Mouse (Mus musculus) 416B (cell line): ENCODE measurements around the gene Figla.
"Not testable (repeated sequence)": the region's sequence is repeated elsewhere in the genome, so short reads cannot be mapped to it uniquely, and the experiment has no call there.

Experiments used
- DNase-seq: peaks from one replicate; pipeline ENCODE4 v3.0.0; 2011; ENCODE audit warnings: low read depth

Figla gene

DNA sequence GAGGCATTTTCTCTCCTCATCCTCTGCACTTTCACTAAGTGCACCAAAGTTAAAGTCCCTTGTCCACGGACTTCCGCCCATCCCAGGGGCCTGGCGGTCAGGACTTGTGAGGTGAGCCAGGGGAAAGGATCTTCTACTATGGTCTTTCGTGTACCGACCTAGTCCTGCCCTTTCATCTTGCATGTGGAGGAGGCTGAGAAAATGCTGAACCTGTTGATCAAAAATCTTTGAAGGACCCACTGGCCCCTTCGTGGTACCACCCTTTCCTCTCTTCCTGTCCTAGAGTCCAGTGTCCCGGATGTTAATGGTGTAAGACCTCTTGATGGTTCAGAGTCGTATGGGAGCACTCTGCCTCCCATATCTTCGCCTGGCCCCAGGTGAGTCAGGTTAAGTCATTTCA lies at the start of gene Figla:
TSS of gene Figla (plus strand) at position 301 of the 400 bp plus-strand sequence.
- DNase-seq, result no peak

DNA sequence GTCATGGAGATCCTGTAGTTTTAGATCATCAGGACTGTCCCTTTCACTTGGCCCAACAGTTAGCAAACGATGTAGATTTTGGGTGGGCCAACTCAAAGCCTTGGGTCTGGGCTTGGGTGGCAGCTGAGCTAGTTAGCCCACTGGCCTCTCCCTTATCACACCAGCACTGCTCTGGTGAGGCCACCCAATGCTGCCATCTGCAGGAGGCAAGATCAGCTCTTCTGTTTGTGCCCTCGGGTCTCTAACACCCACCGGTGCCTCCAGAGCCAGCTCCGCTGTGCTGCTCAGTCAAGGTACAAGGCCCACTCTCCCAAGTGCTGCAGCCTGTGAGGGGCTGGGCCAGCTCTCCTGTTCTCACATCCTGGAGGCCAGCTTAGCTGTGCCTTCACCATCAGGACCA lies 49.3 kb upstream of the Figla start:
- peak; percentile 40 for DNase-seq

DNA sequence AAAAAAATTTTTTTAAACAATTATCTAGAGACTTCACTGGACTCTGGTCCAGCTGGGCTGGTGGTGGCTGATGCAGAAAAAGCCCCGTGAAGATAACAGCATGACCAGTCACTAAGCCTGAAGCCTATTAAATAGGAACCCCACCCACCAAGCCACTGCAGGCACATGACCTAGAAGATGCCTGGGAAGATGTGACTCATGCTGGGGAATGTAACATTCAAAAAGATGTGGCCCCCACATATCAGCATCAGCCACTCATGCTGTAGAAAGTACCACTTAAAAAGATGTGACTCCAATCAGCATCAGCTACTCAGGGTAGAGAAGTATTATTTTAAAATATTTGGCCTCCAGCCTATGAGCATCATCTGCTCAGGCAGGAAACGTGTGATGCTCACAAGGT lies 46.1 kb upstream of the Figla start:
- peak; percentile 45 for DNase-seq

DNA sequence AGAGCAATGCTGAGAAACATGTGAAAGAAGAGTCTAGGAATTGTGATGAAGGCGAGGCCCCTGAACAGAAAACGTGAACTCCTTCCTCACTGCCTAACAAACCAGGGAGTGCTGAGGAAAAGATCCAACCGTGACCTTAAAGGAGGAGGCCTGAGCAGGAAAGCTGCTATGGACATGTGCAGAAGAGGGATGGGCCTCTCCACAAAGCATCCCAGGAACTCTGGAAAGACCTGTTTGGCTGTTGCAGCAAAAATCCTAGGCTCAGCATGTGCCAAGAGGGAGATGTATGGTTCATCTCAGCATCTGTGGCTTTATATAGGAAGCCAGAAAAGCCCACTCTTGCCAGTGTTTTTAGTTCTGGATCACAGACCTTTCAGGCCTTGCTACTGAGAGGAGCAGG lies 43.3 kb upstream of the Figla start:
- DNase-seq, result no peak

- no peak for DNase-seq
Measured at GRCm38 (mm10) chr6:85973336-85973735, 42.6 kb upstream of the Figla start.

GRCm38 (mm10) chr6:85974941-85975617 lies 40.9 kb upstream of the Figla start:
- no peak for DNase-seq

DNA sequence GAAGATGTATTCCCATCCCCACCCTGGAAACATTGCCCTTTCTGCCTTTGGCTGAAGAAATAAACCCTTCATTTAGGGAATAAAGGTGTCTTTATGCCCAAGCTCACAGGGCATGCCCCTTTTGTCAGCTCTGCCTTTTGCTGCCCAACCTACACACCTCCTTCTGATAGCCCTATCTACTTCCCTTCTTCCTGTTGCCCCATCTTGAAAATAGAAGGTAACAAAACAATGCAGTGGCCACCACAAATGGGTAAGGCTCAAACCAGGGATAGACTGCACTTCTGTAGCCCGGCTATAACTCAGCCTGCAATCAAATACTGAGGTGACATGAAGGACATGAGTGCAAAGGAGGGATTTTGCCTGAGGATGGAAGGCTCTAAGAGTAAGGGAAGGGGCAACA lies 40.2 kb upstream of the Figla start:
- no peak for DNase-seq

DNA sequence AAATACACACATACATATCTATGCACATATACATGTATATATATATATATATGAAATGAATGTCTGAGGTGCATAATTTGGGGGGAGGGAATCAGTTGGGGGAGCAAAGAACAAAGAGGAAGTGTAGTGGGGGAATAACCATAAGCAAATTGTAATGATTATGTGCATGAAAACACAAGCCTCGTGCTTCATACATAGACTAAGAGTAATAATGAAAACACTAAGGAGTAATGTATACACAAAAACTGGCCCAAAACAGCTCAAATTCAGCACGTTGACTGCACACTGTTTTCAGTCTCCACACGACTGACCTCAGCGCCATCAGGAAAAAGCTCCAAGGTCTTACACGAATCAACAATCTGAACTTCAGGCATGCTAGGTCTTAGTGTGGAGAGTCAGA lies 39.7 kb upstream of the Figla start:
- DNase-seq, result no peak

DNA sequence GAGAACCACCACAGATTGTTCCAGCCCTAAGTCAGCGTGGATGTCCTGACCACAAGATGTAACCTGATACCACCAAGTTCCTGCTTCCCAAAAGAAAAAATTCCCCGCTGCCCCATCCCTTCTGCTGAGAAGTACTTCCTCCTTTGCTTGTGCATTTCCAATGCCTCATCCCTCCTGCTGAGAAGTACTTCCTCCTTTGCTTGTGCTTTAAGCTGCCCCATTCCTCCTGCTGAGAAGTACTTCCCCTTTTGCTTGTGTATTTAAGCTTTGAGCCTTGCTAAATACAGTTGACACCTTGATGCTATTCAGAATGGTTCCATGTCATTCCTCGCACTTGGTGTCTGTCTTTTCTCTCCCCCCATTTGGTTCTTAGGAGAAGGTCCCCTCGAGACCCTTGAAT lies 37.2 kb upstream of the Figla start:
- DNase-seq, result peak; percentile 32

DNA sequence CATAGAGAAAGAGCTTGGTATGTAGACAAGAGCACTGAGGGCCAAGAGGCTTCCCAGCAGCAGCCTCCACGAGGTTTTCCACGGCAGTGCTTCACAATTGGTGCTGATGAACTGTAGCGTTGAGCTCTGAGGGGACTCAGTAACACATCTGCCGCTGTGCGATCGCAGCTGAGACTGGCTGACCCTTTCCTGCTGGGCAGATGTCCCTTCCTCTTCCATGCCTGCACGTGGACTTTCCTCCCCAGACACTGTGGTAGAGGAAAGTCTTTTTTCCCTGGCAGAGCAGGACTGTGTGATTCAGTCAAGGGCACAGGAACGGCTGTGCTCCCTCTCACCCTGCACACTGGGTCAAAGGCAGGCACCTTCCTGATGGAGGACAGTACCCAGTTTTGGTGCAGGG lies 31.6 kb upstream of the Figla start:
- DNase-seq, result no peak

- not testable (repeated sequence) for DNase-seq
Measured at GRCm38 (mm10) chr6:85989570-85989969, 26.4 kb upstream of the Figla start.

DNA sequence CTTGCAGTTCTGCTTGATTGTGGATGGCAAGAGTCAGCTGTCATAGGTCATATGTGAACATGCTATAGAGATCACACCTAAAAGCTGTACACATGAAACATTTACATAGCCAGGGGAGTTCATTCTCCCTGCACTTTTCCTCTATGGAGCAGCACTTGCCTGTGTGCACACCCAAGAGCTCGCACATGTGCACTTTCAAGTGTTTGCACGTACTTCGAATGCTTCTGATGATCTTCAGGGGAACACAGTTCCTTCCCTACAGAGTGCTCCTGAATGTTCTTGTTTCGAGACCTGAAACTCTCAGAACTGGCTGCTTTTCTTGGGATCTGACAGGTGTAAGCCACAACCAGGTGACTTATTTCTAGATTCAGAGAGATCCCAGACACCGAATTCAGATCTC lies 25.2 kb upstream of the Figla start:
- DNase-seq, result not testable (repeated sequence)

DNA sequence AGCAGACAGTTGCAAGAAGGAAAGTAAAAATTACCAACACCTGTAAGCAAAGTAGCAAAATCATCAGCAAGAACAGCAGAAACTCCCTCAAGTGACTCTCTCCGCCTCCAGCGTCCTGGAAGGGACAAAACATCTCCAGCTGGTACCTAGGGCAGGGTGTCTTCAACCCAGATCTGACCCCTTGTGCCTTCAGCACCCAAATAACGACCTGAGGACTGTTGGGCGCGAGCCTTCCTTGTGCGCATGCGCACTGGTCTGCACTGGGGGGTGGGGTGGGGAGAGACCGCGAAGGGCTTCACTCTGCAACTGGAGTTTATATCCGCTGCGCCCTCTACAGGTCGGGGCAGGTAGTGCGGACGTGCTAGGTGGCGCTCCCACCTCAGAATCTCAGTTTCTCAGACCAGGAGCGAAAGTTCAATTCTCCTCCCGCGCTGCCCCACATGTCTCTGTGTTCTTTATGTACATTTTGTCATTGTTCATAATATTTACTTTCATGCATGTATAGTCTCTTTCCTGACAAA lies 12.5 kb upstream of the Figla start:
- DNase-seq, result peak; percentile 22

DNA sequence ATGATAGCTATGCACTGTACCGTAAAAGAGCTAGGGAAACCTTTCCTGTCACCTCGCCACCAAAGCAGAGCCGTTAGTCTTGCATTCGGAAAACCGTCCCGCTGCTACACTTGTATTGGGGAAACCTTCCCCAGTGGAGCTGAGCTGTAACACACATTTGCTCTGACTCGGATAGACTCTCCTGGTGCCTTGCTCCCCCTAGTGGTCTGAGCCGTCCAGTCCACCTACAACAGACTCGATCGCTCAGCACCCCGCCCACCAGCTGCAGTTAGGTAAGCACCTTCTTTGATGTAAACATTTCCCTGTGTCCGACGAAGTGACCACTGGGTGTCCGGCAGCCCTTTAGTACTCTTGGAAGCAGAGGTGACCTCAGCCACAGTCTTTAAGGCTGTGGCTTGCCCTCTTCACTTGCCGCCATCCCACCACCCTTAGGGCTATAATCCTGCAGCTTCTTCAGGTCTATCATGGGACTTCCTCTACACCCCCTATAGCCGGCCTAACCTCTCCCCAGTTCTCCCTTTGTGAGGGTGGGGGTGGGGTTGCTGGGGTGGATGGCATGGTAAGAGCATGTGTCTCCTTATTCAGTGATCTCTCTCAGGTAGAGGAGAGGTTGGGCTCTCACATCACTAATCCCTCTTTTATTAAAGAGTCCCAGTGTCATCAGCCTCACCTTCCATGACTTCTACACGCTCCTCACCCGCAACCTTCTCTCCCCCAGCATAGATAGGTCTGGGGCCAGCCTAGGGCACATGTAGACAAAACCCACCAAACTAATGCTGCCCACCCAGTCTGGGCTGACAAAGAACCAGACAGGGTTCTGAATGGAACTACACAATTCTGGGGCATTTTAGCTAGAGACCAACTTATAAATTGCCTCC lies 11.5 kb upstream of the Figla start:
- peak; percentile 85 for DNase-seq

DNA sequence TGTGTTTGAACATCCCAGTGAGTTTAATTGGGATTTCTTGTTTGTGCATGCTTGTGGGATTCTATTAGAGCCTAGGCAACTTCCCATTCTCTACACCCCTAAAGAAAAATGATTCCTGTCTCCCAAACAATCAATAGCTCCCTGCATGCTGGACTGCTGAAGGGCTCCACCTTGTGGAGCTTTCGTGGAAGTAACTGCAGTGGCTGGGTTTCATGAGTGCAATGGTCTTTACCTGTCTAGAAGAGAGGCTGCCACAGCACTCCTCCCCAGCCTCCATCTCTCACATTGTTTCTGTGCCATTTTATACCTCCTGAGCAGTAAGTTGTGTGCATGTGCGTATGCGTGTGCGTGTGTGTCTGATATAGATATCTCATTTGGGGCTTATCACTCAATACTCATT lies 6.0 kb upstream of the Figla start:
- DNase-seq, result peak; percentile 56

- peak; percentile 60 for DNase-seq
Measured at GRCm38 (mm10) chr6:86014812-86015211, 1.2 kb upstream of the Figla start.

GRCm38 (mm10) chr6:86016793-86017350 lies 901 bp downstream of the Figla start:
- DNase-seq, result no peak

- peak; percentile 74 for DNase-seq
Measured at GRCm38 (mm10) chr6:86019415-86020237, 3.7 kb downstream of the Figla start.

DNA sequence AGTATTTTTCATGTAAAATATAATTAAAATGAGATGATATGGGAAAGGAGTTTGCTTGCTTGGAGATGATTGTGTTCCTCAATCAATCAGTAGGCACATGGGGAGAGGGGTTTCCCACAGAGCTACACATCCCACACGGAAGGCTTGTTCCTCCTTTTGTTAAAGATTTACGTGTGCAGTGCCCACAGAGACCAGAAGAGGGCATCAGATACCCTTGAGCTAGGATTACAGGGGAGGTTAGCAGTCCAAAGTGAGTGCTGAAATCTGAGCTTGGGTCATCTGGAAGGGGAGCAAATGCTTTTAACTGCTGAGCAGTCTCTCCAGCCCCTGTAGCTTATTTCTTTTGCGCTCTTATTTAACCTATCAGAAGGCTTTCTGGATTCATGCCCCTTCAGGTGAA lies 5.0 kb downstream of the Figla start:
- peak; percentile 50 for DNase-seq

GRCm38 (mm10) chr6:86026632-86027292 lies 10.8 kb downstream of the Figla start:
- DNase-seq, result no peak

DNA sequence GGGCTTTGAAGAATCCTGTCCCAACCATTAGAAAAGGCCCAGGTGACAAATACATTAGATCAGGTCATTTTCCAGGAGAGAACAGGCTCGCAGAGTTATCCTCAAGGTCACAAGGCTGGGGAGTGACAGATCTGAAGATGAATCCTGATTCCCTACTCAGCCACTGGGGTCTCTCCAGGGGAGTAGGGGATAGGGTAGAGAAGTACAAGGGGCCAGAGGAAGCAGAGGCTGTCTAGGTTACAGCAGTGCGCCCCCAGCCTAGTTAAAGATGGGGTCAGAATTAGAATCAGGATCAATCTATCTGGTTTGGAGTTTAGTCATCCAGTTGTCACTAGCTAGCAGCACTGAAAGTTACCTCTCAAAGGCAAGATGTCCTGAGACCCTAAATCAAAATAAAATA lies 12.2 kb downstream of the Figla start:
- no peak for DNase-seq
